Mouse (Mus musculus) liver, adult 2 months (tissue): ENCODE measurements around the gene Olfr1371. TPM values are rescaled to one million over a fixed set of nuclear protein-coding genes. Genes with fewer than 3 reads are reported as not detected.

ENCODE experiments used
- DNase-seq: peaks from one replicate; pipeline ENCODE4 v3.0.0-alpha.2; 2011; ENCODE audit warnings: low read depth, low spot score; ENCODE audit errors: extremely low read depth
- H3K27ac ChIP-seq: fragments of 200-500 bp; replicated peaks from 2 replicates; pipeline ENCODE4 v1.5.1; 2012; ENCODE audit warnings: low read depth, mild to moderate bottlenecking, control low read depth, inconsistent platforms, low read length; ENCODE audit not compliant: insufficient read depth
- H3K27me3 ChIP-seq: fragments of 200-500 bp; 2 replicates; pipeline ENCODE4 v1.6.1; 2012; ENCODE audit warnings: mild to moderate bottlenecking, moderate library complexity, low read length, inconsistent platforms; ENCODE audit not compliant: control insufficient read depth, insufficient read depth
- H3K36me3 ChIP-seq: fragments of 200-500 bp; 2 replicates; pipeline ENCODE4 v1.6.1; 2012; ENCODE audit warnings: low read length, inconsistent platforms; ENCODE audit not compliant: control insufficient read depth, insufficient read depth
- H3K4me1 ChIP-seq: fragments of 200-500 bp; 2 replicates; pipeline ENCODE4 v1.6.1; 2011; ENCODE audit warnings: low read length; ENCODE audit not compliant: control insufficient read depth, insufficient read depth
- H3K4me3 ChIP-seq: fragments of 200-500 bp; 2 replicates; pipeline ENCODE4 v1.5.1; 2011; ENCODE audit warnings: low read depth, mild to moderate bottlenecking, control low read depth, low read length, moderate library complexity; ENCODE audit not compliant: insufficient read depth
- H3K79me2 ChIP-seq: fragments of 200-500 bp; 2 replicates; pipeline ENCODE4 v1.6.1; 2012; ENCODE audit warnings: inconsistent platforms, mild to moderate bottlenecking, low read length, moderate library complexity; ENCODE audit not compliant: control insufficient read depth, insufficient read depth
- H3K9ac ChIP-seq: fragments of 200-500 bp; 2 replicates; pipeline ENCODE4 v1.6.1; 2012; ENCODE audit warnings: low read depth, mild to moderate bottlenecking, control low read depth, inconsistent platforms, low read length
- CTCF ChIP-seq: fragments of 200-500 bp; IDR thresholded peaks from 2 replicates; pipeline ENCODE4 v1.5.1; 2011; ENCODE audit warnings: low read depth, low read length, control low read depth
- POLR2A ChIP-seq: fragments of 200-500 bp; IDR thresholded peaks from 2 replicates; pipeline ENCODE4 v1.6.1; 2011; ENCODE audit warnings: low read length, control low read depth; ENCODE audit not compliant: insufficient read depth; ENCODE audit errors: extremely low read depth
- WGBS: fragments of 180-500 bp; shearing (Covaris S2); methylation state at CpG from one replicate; pipeline ENCODE4 v1.1.7; 2018; 5-methylcytosine and 5-hydroxymethylcytosine counted together
- polyA plus RNA-seq: library from polyadenylated mRNA; depleted of rRNA; stranded (reverse); fragments of >200 nt; gene quantifications from 2 replicates; pipeline ENCODE4 v1.2.3, GENCODE M21; 2012
- total RNA-seq: library from RNA; depleted of rRNA; stranded (reverse); fragments of >200 nt; gene quantifications from 2 replicates; pipeline ENCODE4 v1.2.3, GENCODE M21; 2014

Gene Olfr1371
- total and polyA plus RNA-seq, 2 experiments = 0.18 TPM; not detected in 1

DNA sequence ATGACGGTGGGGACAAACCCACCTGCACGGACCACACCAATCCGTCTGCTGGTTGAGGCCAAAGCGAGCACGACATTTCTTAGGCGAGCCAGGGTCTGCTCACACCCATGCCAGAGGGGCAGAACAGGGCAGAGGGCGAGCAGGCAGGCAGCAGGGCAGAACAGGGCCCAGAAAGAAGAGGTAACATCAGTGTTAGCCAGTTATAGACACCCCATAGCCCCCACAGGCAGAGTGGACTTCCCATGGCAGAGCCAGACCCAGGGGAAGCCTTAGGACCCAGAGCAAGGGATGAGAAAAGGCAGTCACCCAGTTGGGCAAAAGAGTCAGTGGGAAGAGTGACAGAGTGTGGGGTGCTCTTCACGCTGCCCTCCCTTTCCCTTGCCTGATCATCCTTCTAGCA lies 41.3 kb upstream of the Olfr1371 start:
- DNase-seq = no peak
- no peaks in the 10 kb centered on the region for H3K27me3 ChIP-seq
- H3K4me1 ChIP-seq = peaks cover 9% of the 10 kb centered on the region; the same call in 1 of the 2 replicates
- H3K27ac ChIP-seq = no peak overlapping the region
- 95% methylated on average over 8 of the region's 8 CpGs for WGBS
- peaks cover 3% of the 10 kb centered on the region; the same call in 1 of the 2 replicates for H3K36me3 ChIP-seq
- no peak overlapping the region for H3K4me3 ChIP-seq
- H3K9ac ChIP-seq = no peak overlapping the region
- TF ChIP-seq CTCF (no peak), POLR2A (no peak)
- H3K79me2 ChIP-seq = no peaks in the 10 kb centered on the region

DNA sequence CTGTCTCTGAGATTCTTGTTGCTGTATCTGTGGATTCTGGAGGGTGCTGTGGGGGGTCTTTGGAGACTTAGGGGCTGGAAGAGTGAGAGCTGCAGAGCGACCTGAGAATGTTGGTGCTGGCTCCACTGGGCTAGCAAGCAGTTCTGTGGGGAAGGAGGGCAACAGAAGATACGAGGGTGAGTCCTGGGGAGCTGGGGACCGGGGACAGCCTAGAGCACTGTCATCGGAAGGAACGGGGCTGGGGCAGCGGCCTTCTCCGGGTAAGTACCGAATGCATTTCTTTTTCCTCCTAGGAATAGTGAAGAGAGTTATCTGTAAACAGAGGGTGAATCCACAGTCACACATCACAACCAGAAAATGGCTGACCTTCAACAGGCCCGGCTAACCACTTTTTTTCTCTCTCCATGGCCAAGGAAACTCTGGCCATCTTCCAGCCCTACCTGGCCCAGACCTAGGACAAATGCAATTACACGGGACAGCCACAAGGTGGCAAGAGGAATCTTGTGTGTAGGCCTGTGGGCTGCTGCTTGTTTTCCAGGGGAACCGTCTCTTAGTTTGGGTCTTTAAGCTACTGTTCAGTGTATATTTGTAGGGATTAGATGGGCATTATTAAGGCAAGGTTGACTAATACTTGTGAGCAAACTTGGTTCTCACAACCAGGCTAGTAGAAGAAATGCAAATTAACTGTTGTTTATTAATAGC lies 40.0 kb upstream of the Olfr1371 start:
- Histone ChIP-seq H3K27ac (no peak overlapping the region), H3K4me1 (peaks cover 6% of the 10 kb centered on the region; the same call in 1 of the 2 replicates), H3K79me2 (no peaks in the 10 kb centered on the region), H3K9ac (no peak overlapping the region), H3K27me3 (no peaks in the 10 kb centered on the region), H3K36me3 (peaks cover 7% of the 10 kb centered on the region; the same call in 1 of the 2 replicates), H3K4me3 (no peak overlapping the region)
- DNase-seq = peak; percentile 78
- TF ChIP-seq POLR2A (no peak), CTCF (peak; percentile 81)
- WGBS = 65% methylated on average over 11 of the region's 11 CpGs

- no peak overlapping the region for H3K4me3 ChIP-seq
- peaks cover 12% of the 10 kb centered on the region for H3K36me3 ChIP-seq
- DNase-seq = no peak
- H3K9ac ChIP-seq = no peak overlapping the region
- TF ChIP-seq CTCF = no peak
- TF ChIP-seq POLR2A = no peak
- peaks cover 6% of the 10 kb centered on the region; the same call in 1 of the 2 replicates for H3K4me1 ChIP-seq
- no peaks in the 10 kb centered on the region for H3K27me3 ChIP-seq
- WGBS = 66% methylated on average over 1 of the region's 1 CpGs
- H3K27ac ChIP-seq = 0 out of 2 replicates have a peak overlapping the region, but pooled peaks have one; percentile 34
- no peaks in the 10 kb centered on the region for H3K79me2 ChIP-seq
Measured at GRCm38 (mm10) chr11:52252692-52253091, 38.9 kb upstream of the Olfr1371 start.

- TF ChIP-seq CTCF (no peak), POLR2A (no peak)
- Histone ChIP-seq H3K36me3 (peaks cover 16% of the 10 kb centered on the region), H3K27me3 (no peaks in the 10 kb centered on the region), H3K9ac (no peak overlapping the region), H3K4me3 (no peak overlapping the region), H3K27ac (no peak overlapping the region), H3K4me1 (peaks cover 6% of the 10 kb centered on the region; the same call in 1 of the 2 replicates), H3K79me2 (no peaks in the 10 kb centered on the region)
- WGBS = 90% methylated on average over 5 of the region's 5 CpGs
- DNase-seq = no peak
Measured at GRCm38 (mm10) chr11:52251770-52252169, 38.0 kb upstream of the Olfr1371 start.

DNA sequence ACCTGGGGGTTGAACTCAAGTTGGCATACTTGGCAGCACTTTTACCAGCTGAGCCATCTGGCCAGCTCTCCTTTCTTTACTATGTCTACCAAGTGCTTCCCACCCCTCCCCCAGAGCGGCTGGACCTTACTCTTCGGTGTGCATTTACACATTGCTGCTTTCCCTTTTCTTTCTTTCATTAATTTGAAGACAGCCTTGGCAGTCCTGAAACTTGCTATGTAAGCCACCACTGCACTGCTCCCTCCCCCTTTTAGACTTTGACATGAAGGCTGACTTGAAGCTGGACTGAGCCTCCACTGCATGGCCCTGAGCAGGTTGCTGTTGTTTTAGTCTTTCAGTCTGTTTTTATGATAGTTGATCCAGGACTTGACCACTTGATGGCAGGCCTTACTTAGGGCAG lies 35.7 kb upstream of the Olfr1371 start:
- H3K27me3 ChIP-seq = no peaks in the 10 kb centered on the region
- peaks cover 6% of the 10 kb centered on the region; the same call in 1 of the 2 replicates for H3K4me1 ChIP-seq
- no peak for TF ChIP-seq CTCF
- no peak for TF ChIP-seq POLR2A
- H3K27ac ChIP-seq = no peak overlapping the region
- 84% methylated on average over 2 of the region's 2 CpGs for WGBS
- H3K79me2 ChIP-seq = no peaks in the 10 kb centered on the region
- peaks cover 34% of the 10 kb centered on the region for H3K36me3 ChIP-seq
- H3K9ac ChIP-seq = no peak overlapping the region
- no peak overlapping the region for H3K4me3 ChIP-seq
- no peak for DNase-seq

GRCm38 (mm10) chr11:52240898-52241542 lies 27.2 kb upstream of the Olfr1371 start:
- Histone ChIP-seq H3K79me2 (peaks cover 11% of the 10 kb centered on the region; the same call in 1 of the 2 replicates), H3K27me3 (no peaks in the 10 kb centered on the region), H3K36me3 (peaks cover 62% of the 10 kb centered on the region), H3K9ac (no peak overlapping the region), H3K4me1 (peaks cover 3% of the 10 kb centered on the region; the same call in 1 of the 2 replicates), H3K4me3 (no peak overlapping the region), H3K27ac (no peak overlapping the region)
- 96% methylated on average over 4 of the region's 4 CpGs for WGBS
- no peak for DNase-seq
- TF ChIP-seq POLR2A (no peak), CTCF (no peak)
